Mouse (Mus musculus) gonadal fat pad, adult 2 months (tissue): Measurements from ENCODE around the gene Arfgef3. TPM values are rescaled to one million over a fixed set of nuclear protein-coding genes. Genes with fewer than 3 reads are reported as not detected.

Experiments used
- DNase-seq: peaks from one replicate; pipeline ENCODE4 v3.0.0-alpha.2; 2012; ENCODE audit warnings: low read depth
- polyA plus RNA-seq: library from polyadenylated mRNA; depleted of rRNA; stranded (reverse); fragments of >200 nt; gene quantifications from 2 replicates; pipeline ENCODE4 v1.2.3, GENCODE M21; 2012

The Arfgef3 gene
- polyA plus RNA-seq, 1 experiment = 3.7 TPM

GRCm38 (mm10) chr10:18681385-18681954, 62.3 kb downstream of the Arfgef3 start:
- no peak for DNase-seq

DNA sequence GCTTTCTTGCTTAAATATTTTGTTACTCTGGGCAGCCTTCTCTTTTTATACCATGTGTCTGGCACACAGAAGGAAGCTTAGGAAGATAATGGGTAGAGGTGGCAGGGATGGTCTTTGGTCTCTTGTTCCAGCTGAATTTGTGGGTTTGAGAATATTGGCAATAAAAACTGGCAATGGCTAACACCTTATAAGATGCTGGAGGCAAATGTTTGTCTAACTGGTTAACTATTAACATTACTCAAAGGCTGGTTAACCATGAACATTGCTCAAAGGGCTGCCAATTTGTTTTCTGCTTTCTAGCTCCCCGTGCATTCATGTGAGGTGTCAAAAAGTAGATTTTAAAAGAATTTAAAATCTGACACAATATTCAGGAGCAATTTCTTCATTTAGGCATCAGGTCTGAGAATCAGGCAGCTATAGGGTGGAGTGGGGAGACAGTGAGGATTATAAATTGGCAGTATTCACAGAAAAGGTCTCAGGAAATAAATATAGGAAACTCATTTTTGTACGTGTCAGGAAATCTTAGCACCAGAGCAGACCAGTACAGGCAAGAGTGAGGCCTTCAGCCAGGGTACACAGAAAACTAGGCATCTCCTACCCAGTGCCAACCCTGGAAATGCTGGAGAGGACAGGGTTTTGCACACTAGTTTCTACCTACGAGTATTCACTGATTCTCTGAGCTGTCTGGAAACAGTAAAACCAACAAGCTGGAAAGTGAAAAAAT, 62.9 kb downstream of the Arfgef3 start:
- no peak for DNase-seq

DNA sequence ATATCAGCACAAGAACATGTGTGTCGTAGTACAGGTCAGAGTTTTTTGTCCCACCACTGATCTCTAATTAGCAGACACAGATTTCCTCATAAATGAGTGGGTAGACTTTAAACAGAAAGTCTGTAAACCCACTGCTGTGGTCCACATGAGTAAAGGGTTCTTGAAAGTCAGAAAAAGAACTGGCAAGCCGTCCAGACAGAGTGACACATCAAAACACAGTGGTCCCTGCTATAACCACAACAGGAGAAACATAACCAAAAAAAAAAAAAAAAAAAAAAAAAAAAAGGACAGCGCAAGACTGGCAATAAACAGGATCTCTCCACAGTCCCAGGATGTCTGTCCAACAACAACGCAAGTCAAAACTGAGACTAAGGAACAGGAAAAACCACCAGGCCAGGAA, 64.9 kb downstream of the Arfgef3 start:
- no peak for DNase-seq

DNA sequence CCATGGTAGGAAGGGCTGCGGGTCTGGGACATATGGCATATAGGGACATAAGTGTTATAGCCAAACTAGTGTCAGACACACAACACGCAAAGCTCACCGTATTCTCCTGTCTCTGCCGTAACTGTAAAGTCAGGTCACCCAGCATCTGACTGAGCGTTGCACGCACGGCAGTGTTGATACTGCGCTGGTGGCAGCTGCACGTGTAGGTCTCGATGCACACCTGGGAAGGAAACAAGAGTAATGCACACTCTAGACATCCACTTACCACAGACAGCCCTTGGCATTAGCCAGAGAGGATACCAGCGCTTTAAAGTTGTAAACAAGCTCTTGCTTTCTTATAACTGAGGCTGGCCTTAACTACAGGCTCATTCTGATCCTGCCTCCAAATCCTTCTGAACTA, 79.0 kb downstream of the Arfgef3 start:
- no peak for DNase-seq

- DNase-seq = no peak
Observed at GRCm38 (mm10) chr10:18664016-18664415, 79.7 kb downstream of the Arfgef3 start.

DNA sequence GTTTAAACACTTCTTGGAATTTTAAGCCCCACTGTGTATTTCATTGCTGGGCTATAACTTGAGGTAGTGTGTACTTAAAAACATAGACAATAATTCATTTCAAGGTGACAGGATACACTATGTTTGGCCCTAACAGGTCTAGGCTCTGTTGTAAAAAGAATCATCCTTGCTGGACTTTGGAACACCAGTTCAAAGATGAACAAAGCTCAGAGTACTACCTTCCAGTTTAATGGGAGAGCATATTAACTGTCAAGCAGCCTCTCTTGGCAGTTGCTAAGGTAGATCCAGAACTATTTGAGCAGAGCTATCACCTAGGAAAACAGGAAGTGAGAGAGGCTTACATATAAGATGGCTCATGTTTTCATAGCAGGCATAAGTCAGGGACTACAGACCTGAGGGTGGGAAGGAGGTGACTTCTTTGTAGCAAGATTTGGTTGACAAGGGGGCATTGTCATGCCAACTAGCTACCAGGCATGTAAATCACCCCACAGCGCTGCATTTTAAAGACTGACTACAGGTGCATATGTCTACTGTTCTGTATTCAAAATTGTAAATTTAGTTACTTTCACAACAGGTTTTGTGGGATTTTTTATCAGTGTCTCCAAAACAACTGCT, 82.0 kb downstream of the Arfgef3 start:
- DNase-seq = no peak

GRCm38 (mm10) chr10:18660998-18661397, 82.8 kb downstream of the Arfgef3 start:
- DNase-seq = no peak

- no peak for DNase-seq
Observed at GRCm38 (mm10) chr10:18657588-18657987, 86.2 kb downstream of the Arfgef3 start.

GRCm38 (mm10) chr10:18647069-18647468, 96.7 kb downstream of the Arfgef3 start:
- DNase-seq = no peak

DNA sequence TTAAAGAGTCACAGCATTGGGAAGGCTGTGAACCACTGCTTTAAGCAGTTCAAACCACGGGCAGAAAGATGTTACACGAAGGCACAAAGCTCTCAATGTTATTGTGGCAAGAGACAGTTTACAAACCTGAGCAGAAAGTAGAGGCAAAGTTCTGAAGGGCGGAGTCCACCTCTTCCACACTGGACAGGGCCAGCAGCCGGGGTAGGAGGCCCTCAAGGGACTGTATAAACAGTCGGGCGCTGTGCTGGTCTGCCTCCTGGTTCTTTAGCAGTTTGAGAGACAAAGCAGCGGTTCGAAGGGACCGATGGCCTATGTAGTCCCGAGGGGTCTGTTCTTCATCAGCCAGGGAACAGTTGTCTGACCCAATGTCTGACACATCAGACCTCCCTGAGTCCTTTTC, 97.7 kb downstream of the Arfgef3 start:
- no peak for DNase-seq

DNA sequence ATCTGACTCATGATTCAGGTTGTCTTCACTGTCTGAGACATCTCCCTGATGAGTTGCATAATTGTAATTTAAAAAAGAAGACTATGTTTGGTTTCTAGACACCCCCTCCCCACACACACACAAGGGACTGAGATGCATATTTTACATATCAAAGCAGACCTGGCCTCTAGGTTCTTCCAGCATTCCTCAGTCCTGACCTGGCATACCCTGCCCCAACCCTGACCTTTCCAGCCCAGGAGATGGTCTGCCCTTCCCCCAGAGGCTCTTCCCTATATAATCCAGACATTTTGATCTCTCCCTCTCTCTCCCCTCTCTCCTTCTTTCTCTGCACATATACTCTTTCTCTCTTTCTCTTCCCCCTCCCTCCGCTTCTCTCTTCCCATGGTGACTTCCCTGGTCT, 99.4 kb downstream of the Arfgef3 start:
- DNase-seq = no peak

GRCm38 (mm10) chr10:18643506-18643905, 100.2 kb downstream of the Arfgef3 start:
- peak; percentile 23 for DNase-seq

- no peak for DNase-seq
Observed at GRCm38 (mm10) chr10:18642854-18643253, 100.9 kb downstream of the Arfgef3 start.

- DNase-seq = no peak
Observed at GRCm38 (mm10) chr10:18640596-18640995, 103.2 kb downstream of the Arfgef3 start.

DNA sequence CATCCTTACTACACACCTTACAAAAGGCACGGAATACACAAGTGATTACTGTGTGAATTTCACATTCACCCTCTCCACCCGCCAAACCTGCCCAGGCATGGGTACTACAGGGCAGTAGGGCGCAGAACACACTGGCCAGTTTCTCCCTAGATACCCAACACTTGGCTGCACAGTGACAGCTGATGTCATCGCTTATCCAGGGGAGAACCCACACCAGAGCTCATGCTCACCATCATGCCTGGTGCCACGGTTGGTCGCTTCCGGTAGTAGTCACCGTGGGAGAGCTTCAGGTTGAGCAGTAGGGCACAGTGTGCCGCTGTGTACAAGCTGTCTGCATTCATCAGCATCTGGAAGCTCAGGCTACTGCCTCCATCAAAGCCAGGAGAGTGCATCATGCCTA, 108.3 kb downstream of the Arfgef3 start:
- no peak for DNase-seq

DNA sequence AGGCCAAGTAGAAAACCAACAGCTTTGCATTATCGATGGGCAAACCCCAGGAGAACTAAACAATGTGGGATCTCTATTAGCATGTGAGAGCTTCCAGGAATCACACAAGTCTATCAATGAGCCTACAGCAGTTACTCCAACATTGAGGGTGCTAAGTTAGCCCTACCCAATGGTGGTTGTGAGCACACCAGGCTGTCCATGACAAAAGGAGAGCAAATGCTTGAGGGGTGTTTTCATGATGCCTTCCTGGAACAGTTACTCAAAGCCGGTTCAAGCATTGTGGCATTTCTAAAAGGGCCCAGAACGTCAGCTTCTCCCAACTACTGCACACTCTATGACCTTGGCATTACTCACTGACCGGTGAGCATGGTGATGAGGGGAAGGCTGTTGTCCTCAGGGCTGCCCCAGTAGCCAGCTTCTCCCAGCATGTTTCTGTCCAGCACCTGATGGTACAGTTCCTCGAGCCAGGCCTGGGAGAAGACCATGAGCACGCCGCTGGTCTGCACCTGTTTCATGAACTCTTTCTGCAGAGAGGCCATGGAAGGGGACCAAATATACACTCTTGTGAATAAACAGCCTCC, 109.3 kb downstream of the Arfgef3 start:
- no peak for DNase-seq

DNA sequence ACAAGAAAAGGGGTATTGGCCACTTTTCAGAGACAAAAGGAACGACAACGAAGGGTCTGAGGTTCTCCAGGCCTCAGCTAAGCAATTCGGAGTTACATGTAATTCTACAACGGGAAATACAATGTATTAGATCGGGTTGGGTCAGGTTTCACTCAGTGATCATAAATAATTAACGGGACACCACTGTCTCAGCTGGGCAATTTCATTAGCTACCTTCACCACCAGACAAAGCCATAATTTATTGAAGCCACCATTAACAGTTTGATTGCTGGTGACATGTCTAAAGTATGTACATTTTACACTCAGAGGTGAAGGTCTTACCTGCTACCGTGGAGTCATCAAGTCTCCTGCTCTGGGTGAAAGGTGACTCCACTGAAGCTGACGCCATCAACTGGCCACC, 113.3 kb downstream of the Arfgef3 start:
- DNase-seq = no peak

DNA sequence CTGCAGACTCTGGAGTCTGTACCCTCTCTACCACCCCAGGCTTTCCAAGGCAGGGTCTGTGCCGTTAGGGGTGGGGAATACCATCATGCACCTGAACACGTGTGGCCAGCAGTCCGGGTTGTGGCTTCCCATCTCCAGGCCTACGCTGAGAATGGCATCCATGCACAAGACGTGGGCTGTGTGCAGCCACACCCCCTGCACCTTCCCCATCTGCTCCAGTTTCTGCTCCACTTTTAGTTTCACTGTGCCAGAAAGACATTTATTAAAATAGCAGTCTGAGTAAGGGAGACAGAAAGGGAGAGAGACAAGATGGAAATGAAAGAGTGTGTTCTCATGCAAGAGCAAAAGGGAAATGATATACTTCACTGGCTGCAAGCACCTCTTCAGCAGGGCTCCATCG, 116.2 kb downstream of the Arfgef3 start:
- no peak for DNase-seq

- no peak for DNase-seq
Observed at GRCm38 (mm10) chr10:18612796-18613195, 131.0 kb downstream of the Arfgef3 start.

GRCm38 (mm10) chr10:18604827-18605535, 138.8 kb downstream of the Arfgef3 start:
- DNase-seq = peak; percentile 96

DNA sequence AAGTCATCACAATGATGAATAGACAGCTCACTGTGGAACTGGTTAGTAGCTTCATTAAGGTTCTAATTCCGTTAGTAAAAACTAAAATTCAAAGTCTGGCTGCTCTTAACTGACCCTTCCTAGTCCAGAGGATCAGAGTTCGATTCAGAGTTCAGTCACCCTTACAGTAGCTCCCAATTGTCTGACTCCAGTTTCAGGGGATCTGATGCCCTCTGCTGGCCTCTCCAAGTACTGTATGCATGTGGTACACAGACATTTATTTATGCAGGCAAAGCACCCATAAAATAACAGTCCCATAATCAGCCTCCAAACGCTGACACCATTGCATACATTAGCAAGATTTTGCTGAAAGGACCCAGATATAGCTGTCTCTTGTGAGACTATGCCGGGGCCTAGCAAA, 141.7 kb downstream of the Arfgef3 start:
- DNase-seq = no peak

DNA sequence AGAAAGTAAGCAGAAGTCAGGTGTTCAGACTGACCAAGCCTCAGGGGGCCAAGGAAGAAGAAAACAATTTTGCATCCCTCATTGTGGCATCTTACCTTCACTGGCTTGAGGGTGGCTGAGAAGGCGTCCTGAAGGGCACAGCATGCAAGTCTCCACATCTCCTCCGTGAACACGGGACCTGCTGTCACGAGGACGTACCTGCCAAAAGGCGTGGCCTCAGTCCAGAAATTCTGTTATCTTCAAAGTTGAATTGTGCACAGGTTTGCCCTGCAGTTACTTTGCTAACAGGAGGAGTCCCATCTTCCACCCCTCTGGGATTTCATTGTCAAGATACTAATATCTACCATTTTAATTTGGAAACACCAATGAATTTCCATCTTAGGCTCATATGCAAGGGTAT, 146.1 kb downstream of the Arfgef3 start:
- no peak for DNase-seq
